Mouse (Mus musculus) B cell, adult 2 months (primary cell): ENCODE results near the gene Rbms3.

Source experiments
- DNase-seq, 2 experiments: peaks; one replicate each; pipeline ENCODE4 v3.0.0; 2022

Rbms3 gene

DNA sequence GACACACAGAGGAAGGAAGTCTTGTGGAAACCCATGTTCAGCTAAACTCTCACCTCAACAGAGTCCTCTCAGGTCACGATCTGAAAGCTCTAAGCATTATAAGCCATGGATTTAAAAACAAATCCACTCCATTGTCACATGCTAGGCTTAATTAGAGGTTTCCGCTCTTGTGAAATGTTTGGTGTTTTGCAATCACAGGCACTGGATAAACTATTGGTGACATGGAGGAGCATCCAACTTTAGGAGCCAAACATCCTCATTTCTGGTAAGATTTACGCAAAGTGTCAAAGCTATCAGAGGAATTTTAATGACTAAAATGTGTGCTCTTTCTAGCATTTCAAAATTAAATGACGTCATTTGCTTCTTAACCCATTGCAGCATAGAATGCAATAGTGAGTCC, 821.3 kb downstream of the Rbms3 start:
- DNase-seq = no peak

DNA sequence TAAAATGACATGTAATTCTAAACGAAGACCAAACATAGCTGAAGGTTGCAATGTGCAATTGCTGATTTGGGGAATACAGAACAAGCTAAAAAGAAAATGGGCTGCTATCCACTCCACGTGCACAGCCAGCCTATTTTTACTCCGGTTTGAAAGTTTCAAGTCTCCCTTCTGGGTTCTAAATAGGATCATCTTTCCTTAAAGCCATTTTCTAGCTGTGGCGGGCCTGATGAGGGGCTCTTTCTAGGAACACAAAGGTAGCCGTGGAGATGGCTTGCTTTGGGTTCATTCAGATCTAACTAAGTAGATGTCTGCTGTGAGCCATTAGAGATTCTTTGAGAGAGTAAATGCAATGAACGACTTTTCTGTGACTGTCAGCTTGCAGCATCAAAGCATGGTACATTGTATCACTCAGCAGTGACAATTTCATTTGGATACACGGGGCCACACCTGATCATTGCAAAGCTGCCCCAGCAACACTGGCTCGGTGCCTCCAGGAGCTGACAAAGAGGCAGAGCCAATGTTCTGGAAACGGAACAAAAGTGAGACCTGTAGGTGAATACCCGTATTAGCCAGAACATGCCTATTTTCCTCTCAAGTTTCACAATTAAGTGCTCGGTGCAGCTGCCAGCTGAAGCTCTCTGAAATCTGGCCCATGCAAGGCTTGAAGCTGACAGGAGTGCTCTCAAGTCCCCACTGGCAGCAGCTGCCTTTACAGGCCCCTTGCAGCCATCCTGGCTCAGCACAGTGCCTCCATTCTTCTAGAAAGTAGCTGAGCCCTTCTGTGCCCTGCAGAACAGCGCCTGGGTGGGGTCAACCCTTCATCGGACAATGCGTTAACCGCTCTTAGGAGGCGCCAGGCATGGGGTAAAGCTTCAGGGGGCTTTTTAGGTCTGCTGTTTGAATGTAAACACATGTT, 822.3 kb downstream of the Rbms3 start:
- DNase-seq = no peak

DNA sequence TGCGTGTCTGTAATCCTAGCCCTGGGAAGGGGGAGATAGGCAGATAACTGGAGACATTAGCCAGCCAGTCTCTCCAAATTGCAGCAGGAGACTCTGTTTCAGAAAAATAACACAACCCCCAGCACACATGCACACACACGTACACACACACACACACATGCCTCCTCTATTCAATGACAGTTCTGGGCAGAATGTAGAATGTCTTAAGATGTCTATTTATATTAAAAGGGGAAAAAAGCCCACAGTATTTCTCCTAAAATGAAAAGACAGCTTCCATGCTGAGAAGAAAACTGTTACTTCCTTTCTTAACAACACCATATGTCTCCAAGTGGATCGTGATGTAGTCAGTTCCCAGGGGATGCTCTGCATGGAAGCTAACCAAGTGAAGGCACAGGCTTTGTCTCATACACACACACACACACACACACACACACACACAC, 826.4 kb downstream of the Rbms3 start:
- DNase-seq = no peak

DNA sequence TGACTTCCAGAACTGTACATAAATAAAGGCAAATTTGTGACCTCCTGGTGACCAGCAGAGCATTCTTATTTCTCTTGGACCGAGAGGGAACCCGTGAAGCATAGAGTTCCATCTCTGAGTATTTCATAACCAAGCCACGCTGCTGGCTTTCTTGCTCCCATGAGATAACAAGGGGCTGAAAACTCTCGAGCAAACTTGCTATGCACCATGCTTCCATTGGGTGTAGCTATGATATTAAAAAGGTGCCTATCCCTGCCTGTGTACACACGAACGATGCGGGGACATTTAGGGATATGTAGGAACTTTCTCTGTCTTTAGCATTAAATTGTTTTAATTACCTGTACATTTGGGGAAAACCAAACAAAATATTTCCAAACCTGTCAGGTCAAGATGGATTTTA, 827.1 kb downstream of the Rbms3 start:
- no peak for DNase-seq

- DNase-seq = no peak
Measured at GRCm38 (mm10) chr9:116795240-116795955, 834.3 kb downstream of the Rbms3 start.

DNA sequence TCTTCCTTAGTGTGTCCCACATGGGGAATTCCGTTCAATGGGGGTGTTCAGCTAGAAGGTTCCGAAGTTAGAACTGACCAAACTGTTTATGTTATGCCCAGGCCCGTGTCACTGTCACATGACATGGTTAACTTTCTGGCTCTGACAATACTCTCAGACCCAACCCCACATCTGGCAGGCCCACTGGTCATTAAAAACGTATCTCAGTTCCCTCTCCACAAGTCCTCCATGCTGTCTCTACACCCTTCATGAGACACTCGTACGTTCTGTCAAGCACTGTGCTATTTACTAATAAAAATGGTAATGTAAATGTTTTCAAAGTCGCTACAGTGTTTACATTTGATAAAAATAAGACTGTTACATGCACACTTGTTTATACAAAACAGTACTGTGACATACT, 837.9 kb downstream of the Rbms3 start:
- no peak for DNase-seq

GRCm38 (mm10) chr9:116786136-116787046, 843.3 kb downstream of the Rbms3 start:
- no peak for DNase-seq

DNA sequence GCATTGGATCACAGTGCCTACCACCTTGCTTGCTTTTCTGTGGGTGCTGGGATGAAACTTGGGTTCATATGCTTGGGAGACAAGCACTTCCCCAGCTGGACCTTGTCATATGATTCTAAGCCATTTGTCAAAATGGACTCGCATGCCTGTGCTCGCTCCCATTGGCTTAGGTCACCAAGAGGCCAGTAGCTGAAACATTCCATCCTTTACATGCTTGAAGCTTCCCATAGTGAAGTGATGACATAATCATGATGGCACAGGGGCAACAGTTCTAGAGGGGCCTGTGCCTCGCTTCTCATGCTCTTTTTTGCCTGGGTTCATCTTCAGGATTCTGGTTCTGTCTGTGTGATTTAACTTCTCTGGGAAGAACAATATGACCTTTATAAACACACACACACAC, 857.9 kb downstream of the Rbms3 start:
- DNase-seq = no peak

GRCm38 (mm10) chr9:116769358-116770054, 860.2 kb downstream of the Rbms3 start:
- DNase-seq = no peak

GRCm38 (mm10) chr9:116762395-116763025, 867.2 kb downstream of the Rbms3 start:
- no peak for DNase-seq

GRCm38 (mm10) chr9:116748857-116749584, 880.7 kb downstream of the Rbms3 start:
- no peak for DNase-seq

GRCm38 (mm10) chr9:116748346-116748745, 881.4 kb downstream of the Rbms3 start:
- DNase-seq = no peak

GRCm38 (mm10) chr9:116746871-116747270, 882.8 kb downstream of the Rbms3 start:
- DNase-seq = no peak

DNA sequence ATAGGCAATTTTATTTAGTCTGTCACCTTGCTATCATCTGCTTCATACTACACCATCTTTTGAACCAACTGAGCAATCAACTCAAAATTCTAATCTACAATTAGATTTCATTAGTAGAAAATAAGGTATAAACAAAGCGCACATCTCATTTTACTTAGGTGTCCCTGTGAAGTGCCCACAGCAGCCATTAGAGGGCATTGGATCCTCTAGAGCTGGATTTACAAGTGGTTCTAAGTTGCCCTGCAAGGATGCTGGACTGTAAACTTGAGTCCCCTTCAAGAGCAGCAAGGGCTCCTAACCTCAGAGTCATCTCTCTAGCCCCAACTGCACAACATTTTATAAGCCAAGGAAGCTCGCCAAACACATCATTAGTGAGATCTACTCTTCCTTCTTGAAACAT, 891.9 kb downstream of the Rbms3 start:
- no peak for DNase-seq

DNA sequence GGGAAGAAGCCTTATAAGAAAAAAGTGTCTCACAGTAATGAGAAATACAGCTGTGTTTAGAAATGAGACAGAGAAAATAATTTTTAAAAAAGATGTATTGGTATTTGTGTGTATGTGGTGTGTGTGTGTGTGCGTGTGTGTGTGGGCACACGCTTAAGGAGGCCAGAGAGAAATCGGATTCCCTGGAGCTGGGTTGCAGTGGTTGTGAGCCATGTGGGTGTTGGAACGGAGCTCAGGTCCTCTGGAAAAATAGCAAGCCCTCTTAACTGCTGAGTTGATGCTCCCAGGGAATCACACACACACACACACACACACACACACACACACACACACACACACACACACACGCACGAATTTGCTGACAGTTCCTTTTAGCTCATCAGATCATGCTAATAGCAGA, 900.5 kb downstream of the Rbms3 start:
- DNase-seq = no peak

- DNase-seq = no peak
Measured at GRCm38 (mm10) chr9:116728655-116729054, 901.1 kb downstream of the Rbms3 start.

DNA sequence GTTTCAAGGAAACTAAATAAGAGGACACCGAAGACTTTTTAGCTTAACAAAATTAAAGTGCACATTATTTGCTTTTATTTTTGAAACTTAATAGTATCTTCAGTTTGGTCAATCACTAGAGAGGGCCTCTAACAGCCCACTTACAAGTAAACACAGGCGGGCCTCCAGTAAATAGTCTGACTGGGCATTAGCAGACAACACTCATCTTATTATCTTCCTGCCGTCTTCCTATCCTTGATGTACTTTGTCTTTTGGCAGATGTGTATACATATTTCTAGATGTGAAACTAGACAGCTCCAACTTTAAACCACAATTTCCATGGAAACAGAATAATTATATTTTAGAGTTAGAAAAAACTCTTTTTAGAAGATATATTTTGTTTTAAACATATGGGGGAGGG, 901.6 kb downstream of the Rbms3 start:
- no peak for DNase-seq

DNA sequence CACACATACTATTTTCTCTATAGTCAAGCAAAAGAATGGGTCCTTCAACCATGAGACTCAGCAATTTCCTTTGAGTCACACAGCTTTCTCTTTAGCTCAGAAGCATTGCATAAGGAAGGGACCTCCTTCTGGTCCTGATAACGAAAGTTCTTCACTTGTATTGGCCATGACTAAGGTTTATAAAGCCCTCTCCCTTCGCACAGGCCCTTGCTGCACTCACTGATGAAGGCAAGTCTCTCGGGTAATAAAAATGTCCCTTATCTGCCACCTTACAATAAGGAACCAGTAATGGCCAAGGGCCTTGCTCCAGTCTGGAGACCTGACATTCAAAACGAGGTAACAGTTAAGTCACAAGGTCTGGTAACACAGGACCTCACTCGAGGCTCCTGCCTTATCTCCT, 905.1 kb downstream of the Rbms3 start:
- no peak for DNase-seq

DNA sequence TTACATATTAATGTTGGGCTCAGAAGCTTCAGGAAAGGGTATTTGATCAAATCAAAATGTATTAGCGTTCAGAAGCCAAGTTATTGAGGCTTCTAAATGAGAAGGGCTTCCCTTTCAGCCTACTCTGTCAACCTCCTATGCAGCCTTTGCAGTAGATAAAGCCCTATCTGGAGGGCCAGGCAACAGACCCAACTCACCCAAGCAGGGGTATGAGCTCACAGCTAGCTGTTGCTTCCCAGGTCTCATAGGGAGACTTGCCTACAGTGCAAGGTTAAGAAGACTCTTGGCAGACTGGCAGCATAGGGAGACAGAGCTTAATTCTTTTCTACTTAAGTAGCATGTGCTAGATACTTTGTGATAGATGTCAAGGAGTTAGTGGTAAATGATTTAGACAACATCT, 926.6 kb downstream of the Rbms3 start:
- DNase-seq = no peak

- DNase-seq = no peak
Measured at GRCm38 (mm10) chr9:116702611-116703010, 927.1 kb downstream of the Rbms3 start.

- no peak for DNase-seq
Measured at GRCm38 (mm10) chr9:116701511-116702179, 928.1 kb downstream of the Rbms3 start.
